Mouse (Mus musculus): ENCODE measurements around the gene Fbn1.

Gene Fbn1

GRCm38 (mm10) chr2:125454781-125455180 lies 53.0 kb downstream of the Fbn1 start:
- DNase-seq (ENCODE audit: low spot score): no peak

- DNase-seq (ENCODE audit: low spot score): no peak
Observed at GRCm38 (mm10) chr2:125452369-125453097, 55.3 kb downstream of the Fbn1 start.

- no peak for DNase-seq (ENCODE audit: low spot score)
Observed at GRCm38 (mm10) chr2:125449361-125449760, 58.4 kb downstream of the Fbn1 start.

- DNase-seq (ENCODE audit: low spot score): no peak
Observed at GRCm38 (mm10) chr2:125448881-125449280, 58.9 kb downstream of the Fbn1 start.

- no peak for DNase-seq (ENCODE audit: low spot score)
Observed at GRCm38 (mm10) chr2:125447274-125447898, 60.4 kb downstream of the Fbn1 start.

GRCm38 (mm10) chr2:125438381-125438780 lies 69.4 kb downstream of the Fbn1 start:
- DNase-seq (ENCODE audit: low spot score): no peak

- no peak for DNase-seq (ENCODE audit: low spot score)
Observed at GRCm38 (mm10) chr2:125436240-125436639, 71.6 kb downstream of the Fbn1 start.

- no peak for DNase-seq (ENCODE audit: low spot score)
Observed at GRCm38 (mm10) chr2:125433524-125433923, 74.3 kb downstream of the Fbn1 start.

GRCm38 (mm10) chr2:125431491-125431890 lies 76.3 kb downstream of the Fbn1 start:
- DNase-seq (ENCODE audit: low spot score): no peak

GRCm38 (mm10) chr2:125428811-125429438 lies 78.9 kb downstream of the Fbn1 start:
- DNase-seq (ENCODE audit: low spot score): no peak

- no peak for DNase-seq (ENCODE audit: low spot score)
Observed at GRCm38 (mm10) chr2:125420604-125421003, 87.2 kb downstream of the Fbn1 start.

GRCm38 (mm10) chr2:125419681-125420080 lies 88.1 kb downstream of the Fbn1 start:
- no peak for DNase-seq (ENCODE audit: low spot score)

- DNase-seq (ENCODE audit: low spot score): no peak
Observed at GRCm38 (mm10) chr2:125418546-125418945, 89.2 kb downstream of the Fbn1 start.

GRCm38 (mm10) chr2:125416541-125417245 lies 91.1 kb downstream of the Fbn1 start:
- DNase-seq (ENCODE audit: low spot score): no peak

GRCm38 (mm10) chr2:125412351-125412750 lies 95.4 kb downstream of the Fbn1 start:
- DNase-seq (ENCODE audit: low spot score): no peak

- no peak for DNase-seq (ENCODE audit: low spot score)
Observed at GRCm38 (mm10) chr2:125411777-125412176, 96.0 kb downstream of the Fbn1 start.

GRCm38 (mm10) chr2:125404509-125405105 lies 103.2 kb downstream of the Fbn1 start:
- no peak for DNase-seq (ENCODE audit: low spot score)

- DNase-seq (ENCODE audit: low spot score): no peak
Observed at GRCm38 (mm10) chr2:125402276-125402675, 105.5 kb downstream of the Fbn1 start.

GRCm38 (mm10) chr2:125400121-125400520 lies 107.7 kb downstream of the Fbn1 start:
- no peak for DNase-seq (ENCODE audit: low spot score)

GRCm38 (mm10) chr2:125397796-125398195 lies 110.0 kb downstream of the Fbn1 start:
- no peak for DNase-seq (ENCODE audit: low spot score)

- DNase-seq (ENCODE audit: low spot score): no peak
Observed at GRCm38 (mm10) chr2:125394428-125395101, 113.2 kb downstream of the Fbn1 start.

- no peak for DNase-seq (ENCODE audit: low spot score)
Observed at GRCm38 (mm10) chr2:125391582-125391981, 116.2 kb downstream of the Fbn1 start.

Data from T-cell, adult 2 months (primary cell).